Mouse (Mus musculus) brown adipose tissue, adult 24 weeks (tissue): ENCODE data around the gene Comtd1. TPM values are rescaled to one million over a fixed set of nuclear protein-coding genes. Genes with fewer than 3 reads are reported as not detected.

Experiments used
- H3K27ac ChIP-seq: fragments of 200-500 bp; replicated peaks from 2 replicates; pipeline ENCODE4 v1.5.1; 2012; ENCODE audit warnings: low read depth, mild to moderate bottlenecking, low read length
- H3K4me1 ChIP-seq: fragments of 200-500 bp; 2 replicates; pipeline ENCODE4 v1.6.1; 2012; ENCODE audit warnings: low read length, mixed read lengths; ENCODE audit not compliant: control insufficient read depth, insufficient read depth, insufficient read length
- H3K4me3 ChIP-seq: fragments of 200-500 bp; 2 replicates; pipeline ENCODE4 v1.5.1; 2012; ENCODE audit warnings: low read depth, mild to moderate bottlenecking, low read length, moderate library complexity; ENCODE audit not compliant: insufficient read depth
- polyA plus RNA-seq: library from polyadenylated mRNA; stranded (reverse); fragments of >200 nt; gene quantifications from 2 replicates; pipeline ENCODE4 v1.2.4, GENCODE M21; 2012; ENCODE audit not compliant: missing spikeins, insufficient read depth, insufficient read length

Gene Comtd1
- polyA plus RNA-seq, 1 experiment, result 27.9 TPM

GRCm38 (mm10) chr14:21801624-21802023, 47.2 kb downstream of the Comtd1 start:
- no peak overlapping the region for H3K4me3 ChIP-seq
- no peak overlapping the region for H3K27ac ChIP-seq

GRCm38 (mm10) chr14:21800641-21801040, 48.1 kb downstream of the Comtd1 start:
- no peak overlapping the region for H3K27ac ChIP-seq
- H3K4me1 ChIP-seq, result no peaks in the 10 kb centered on the region
- H3K4me3 ChIP-seq, result no peak overlapping the region

More at GRCm38 (mm10) chr14:21801624-21802023, 47.2 kb downstream of the Comtd1 start:
- no peaks in the 10 kb centered on the region for H3K4me1 ChIP-seq

Other genes starting within 250 kb of the Comtd1 start
- gene Dupd1, start 134.4 kb downstream of the Comtd1 start, polyA plus RNA-seq, result not detected in 2 replicates
- gene Samd8, start 98.4 kb downstream of the Comtd1 start, polyA plus RNA-seq, result 7.1 and 7.9 TPM in 2 replicates
- 1.2 and 2.9 TPM in 2 replicates for gene Dusp13, start 97.8 kb downstream of the Comtd1 start, polyA plus RNA-seq
- gene Vdac2, start 23.7 kb downstream of the Comtd1 start, polyA plus RNA-seq, result 276 and 351 TPM in 2 replicates
- 4.0 and 5.1 TPM in 2 replicates for gene Zfp503, start 140.6 kb upstream of the Comtd1 start, polyA plus RNA-seq
- gene Lrmda, start 170.7 kb upstream of the Comtd1 start, polyA plus RNA-seq, result 12.9 and 15.7 TPM in 2 replicates